Mouse (Mus musculus): ENCODE measurements at regions not wholly inside any gene's neighbourhood (a gene's known extent, or its start where the extent isn't known, plus 50 kb on each side); places are given as distances from the start of the nearest gene placed in this dataset.

DNA sequence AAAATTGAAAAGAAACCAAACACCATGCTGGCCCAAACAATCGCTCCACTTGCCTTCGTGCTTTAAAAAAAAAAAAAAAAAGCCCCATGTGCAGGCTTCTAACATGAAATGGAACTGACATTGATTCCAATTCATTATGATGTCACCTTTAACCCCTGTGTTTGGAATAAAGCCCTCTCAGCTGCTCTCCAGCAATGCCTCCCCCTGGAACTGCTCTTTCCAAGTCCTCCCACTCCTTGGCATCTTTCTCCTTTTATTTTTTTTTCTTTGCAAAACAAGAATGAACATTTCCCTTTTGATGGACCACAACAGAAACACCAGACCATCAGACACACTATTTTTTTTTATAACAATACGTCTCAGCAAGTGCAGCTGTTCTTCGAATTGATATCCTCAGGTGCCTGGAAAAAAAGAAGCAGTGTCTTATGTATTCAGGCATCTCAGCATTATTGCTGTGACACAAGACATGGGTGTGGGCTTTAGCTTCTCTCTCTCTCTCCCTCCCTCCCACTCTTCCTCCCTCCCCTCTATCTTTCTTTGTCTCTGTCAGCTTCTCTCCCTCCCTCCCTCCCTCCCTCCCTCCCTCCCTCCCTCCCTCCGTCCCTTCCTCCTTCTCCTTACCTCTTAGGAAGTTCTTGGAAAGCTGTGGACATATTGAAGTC, 152.3 kb upstream of the Pitrm1 start:
- no peak for DNase-seq (ENCODE audit: low spot score in 2 of 2)

DNA sequence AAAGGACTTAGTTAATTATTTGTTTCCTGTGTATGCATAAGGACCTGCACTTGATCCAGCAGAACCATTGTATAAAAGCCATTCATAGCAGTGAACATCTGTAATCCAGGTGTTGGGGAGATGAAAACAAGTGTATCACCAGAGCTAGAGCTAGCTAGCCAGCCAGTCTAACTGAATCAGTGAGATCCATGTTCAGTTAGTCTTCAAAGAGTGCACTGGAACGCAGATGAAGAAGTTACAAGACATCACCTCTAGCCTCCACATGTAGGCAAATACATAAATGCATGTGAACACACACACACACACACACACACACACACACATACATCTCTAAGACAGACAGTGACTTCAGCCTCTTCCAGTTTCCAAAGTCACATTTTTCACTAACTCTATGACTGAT, 150.3 kb upstream of the Pitrm1 start:
- DNase-seq (ENCODE audit: low spot score in 2 of 2), result no peak

DNA sequence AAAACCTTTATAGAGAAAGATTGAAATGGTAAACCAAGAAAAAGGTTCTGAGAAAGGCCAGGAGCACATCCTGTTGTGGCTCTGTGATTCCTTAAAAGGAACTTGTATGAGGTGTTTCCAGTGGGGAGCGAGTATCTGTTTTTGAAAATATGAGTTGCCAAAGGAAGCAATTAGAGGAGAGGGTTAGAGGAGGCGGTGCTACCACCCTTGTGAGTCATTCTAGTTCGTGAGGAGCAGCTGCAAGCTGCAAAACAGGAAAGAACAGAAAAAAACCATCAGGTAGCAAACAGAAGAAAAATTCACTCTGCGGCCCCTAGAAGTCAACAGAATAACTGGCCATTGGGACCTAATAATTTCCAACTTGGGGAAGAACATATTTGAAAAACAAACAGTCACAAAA, 116.1 kb upstream of the Pitrm1 start:
- no peak for DNase-seq (ENCODE audit: low spot score in 2 of 2)

DNA sequence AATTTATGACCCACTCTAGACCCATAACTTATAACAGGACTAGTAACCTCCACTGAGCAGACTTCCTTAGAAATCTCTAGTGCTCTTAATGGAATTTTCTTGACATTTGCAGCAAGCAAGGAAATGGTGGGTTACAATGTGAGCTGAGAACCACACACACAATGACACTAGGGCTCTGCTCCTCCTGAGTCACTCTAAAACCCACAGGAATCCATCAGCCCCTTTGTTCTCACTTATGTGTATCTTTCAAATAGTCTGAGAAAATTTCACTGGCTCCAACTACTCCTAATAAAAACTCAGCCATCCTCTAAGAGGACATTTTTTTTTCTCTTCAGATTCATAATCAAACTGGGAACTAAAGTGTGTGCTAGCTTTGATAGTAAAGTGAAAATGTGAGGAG, 101.0 kb upstream of the Pitrm1 start:
- no peak for DNase-seq (ENCODE audit: low spot score in 2 of 2)

DNA sequence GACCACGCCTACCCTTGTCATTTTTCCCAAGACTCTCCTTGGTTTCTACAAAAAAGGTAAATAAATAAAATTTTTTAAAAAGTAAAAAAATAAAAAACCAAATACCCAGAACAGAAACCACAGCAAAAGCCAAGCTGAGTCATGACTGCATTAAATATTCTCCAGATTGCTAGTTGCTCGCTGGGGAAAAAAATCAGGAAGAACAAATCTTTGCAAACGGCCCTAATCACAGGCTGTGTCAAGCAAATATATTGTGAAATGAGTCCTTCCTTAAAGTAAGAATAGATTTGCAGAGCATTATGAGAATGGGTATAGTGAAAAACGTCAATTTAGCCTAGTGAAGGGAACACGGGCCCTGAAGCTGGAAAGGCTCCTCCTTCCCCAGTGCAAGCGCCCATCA, 86.6 kb upstream of the Pitrm1 start:
- DNase-seq (ENCODE audit: low spot score in 2 of 2), result peak in 1 of 2 experiments; percentile 28

DNA sequence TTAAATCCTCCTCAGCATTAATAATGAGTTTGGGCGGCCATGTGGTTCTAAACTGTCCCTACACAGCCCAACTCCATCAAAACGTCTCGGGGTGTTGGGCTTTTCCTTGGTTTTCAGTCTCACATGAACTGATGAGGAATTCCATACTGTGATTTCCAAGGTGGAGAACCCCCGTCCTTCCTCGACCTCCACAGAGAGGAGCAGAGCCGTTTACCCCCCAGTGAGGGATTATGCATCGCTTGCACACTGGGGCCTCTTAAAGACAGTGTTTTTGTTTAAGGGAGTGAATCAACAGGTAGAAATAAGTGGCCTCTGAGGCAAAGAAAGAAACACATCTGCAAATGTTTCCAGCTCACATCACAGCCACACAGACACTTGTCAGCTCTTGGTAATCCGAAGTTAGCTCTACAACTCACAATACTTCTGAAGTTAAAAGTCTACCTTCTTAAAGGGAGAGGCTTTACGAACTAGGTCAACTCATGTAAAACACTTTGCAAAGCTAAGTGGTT, 82.0 kb upstream of the Pitrm1 start:
- DNase-seq (ENCODE audit: low spot score in 2 of 2), result no peak

DNA sequence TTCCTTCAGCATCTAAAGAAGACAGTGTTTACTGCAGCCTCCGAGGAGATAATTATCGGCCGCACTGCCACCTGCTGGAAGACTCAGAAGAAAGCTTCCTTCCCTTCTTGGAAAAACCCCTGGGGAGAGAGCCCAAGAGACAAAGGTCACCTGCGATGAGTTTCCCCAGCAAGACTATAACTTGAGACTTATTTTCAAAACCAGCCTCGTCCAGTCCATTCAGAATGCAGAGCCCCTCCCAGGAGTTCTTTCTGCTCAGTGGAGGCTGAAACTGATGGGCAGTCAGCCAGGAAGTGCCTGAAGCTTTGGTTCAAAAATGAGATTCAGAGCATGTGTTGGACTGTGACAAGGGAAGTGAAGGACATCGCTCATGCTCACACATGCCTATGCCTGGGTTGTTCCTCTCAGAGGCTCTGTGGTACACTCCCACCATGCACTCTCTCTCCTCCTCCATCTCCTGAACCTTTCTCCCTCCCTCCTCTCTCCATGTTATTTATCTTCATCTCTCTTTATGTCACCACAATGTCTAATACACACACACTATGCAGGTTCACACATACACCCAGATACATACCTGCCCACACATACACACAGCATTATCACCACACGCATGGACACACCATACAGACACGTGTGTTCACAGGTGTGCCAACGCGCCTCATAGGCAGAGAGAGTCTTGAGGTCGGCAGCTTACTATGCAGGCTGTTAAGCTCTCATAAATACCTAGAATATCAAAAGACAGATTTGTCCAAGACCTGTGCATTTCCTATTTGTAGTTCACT, 78.3 kb upstream of the Pitrm1 start:
- DNase-seq (ENCODE audit: low spot score in 2 of 2), result peak in 1 of 2 experiments; percentile 68

DNA sequence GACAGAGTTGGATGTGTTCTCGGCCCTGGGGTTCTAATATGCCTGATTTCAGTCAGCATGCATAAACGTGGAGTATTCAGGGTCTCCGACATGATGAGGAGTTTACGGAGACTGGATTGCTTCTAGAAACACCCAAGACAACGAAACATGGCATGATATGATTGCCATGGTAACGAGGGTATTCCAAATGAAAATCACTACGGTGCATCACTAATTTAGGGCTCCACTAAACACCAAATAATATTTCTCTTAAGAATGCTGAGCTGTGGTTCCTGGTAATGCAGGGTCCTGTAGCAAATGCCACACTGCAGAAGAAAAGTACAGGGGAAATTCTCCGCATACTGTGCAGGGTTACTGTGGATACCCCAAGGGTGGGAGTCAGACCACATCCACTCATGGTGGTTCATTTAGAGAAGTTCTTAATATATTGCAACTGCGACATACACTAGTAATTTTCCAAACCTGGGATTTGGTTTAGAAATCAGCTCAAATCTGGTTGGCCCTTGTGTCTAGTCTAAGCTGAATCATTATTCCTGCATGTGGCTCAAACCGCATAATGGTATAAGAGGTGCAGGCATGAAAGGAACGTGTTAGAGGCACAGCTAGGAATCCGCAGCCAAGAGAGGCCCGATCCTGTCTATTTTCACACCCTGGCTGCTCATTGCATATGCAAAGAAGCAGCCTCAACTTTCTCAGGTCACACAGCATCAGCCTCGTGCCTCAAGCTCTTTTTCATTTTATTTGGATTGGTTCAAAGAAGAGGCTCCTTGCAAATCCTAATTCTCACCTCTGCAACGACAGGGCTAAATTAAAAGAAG, 77.5 kb upstream of the Pitrm1 start:
- peak in 1 of 2 experiments; percentile 9 for DNase-seq (ENCODE audit: low spot score in 2 of 2)

DNA sequence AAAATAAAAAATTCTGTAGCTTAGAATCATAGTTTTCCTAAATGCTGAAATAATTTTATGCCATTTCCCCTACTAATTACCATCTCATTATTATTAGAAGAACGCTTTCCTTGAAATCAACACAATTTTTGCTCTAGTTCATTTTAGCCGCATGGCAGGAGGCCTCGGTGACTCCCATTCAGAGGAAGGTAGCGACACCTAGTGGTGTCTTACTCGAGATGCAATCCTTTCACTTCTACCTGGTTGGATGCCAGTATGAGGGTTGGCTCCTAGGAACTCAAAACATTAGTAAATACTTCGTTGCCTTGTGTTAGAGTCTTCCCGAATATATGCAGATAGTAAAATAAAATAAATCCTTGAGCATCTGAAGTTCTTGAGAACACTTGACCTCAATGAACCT, 76.3 kb upstream of the Pitrm1 start:
- DNase-seq (ENCODE audit: low spot score in 2 of 2), result peak; percentile 46 to 89

DNA sequence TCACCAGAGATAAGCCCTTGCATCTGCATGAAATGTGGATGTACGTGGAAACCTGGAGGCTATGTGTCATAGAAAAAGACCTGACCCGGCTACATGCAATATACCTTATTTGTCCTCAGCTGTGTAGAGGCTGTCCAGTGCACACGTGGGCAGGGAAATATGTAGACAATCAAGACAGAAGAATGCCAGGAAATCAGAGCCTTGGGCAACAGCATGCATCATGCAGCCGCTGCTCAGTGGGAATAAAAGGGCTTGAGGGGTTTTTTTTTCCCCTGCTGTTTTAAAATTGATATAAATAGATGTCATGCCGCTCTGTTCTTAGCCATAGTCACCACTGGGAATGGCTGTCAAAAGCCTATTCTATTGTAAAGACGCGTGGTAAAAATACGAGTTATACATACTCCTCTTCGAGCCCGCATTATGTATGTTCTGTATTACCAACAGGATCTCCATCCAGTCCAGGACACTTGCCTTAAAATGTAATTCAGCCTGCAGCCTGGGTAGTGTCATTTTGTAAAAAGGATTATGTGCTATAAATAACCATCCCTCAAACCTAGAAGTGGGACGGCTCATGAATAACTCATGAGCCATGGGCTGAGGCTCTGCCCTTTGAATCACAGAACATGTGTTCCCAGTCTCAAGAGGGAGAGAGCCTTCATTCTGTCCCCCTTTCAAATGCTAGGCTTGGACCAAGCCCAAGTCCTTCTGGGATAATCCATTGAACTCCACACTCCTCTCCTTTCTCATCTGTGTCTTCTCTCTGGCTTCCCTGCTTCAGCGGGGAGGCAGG, 74.4 kb upstream of the Pitrm1 start:
- no peak for DNase-seq (ENCODE audit: low spot score in 2 of 2)

DNA sequence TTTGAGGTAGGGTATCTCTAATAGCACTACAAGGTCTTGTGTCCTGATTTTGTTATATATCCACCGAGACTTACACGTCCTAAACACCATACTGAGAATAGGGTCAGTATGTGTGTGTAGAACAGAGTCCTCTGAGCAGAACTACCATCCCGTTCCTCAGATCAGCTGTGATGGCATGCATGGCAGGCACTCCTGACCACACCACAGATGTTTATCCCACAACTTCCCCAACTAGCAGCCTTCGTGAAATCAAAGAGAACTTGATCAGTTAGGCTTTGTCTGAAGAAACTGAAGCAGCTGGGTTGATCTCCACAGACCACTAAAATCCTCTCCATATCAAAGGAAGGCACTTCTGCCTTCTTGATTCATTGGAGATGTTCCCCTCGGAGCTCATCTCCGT, 68.3 kb upstream of the Pitrm1 start:
- no peak for DNase-seq (ENCODE audit: low spot score in 2 of 2)

DNA sequence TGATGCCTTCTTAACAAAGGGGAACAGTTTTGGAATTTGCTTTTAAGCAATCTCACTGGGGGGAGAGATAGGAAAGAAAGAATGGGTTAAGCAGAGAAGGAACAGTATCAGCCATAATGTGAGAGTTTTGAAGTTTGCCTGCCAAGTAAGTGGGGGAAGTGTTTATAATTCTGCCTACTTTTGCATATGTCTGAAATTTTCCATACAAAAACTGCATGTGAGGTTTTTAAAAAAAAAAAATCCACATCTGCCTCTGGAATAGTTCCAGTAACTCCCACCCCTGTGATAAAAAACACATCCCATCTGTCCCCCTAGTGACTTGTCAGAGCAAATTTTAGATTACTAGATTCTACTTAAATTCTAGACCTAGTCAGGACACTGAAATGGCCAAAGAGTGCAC, 63.5 kb upstream of the Pitrm1 start:
- peak in 1 of 2 experiments; percentile 26 for DNase-seq (ENCODE audit: low spot score in 2 of 2)

DNA sequence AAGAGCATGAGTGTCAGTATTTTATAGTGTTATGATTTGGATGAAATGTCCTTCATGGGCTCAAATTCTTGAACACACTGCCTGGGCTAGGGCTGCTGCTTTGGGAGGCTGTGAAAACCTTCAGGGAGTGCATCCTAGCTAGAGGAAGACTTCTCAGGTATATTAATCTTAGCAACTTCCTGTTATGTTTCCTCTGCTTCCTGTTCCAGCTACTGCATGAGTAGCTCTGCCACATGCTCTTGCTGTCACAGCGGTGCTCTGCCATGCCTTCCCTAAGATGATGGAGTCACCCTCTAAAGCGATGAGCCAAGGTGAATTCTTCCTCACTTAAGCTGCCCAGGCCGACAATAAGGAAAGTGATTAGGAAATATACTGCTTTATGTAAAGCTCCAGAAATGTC, 60.1 kb upstream of the Pitrm1 start:
- DNase-seq (ENCODE audit: low spot score in 2 of 2), result no peak

DNA sequence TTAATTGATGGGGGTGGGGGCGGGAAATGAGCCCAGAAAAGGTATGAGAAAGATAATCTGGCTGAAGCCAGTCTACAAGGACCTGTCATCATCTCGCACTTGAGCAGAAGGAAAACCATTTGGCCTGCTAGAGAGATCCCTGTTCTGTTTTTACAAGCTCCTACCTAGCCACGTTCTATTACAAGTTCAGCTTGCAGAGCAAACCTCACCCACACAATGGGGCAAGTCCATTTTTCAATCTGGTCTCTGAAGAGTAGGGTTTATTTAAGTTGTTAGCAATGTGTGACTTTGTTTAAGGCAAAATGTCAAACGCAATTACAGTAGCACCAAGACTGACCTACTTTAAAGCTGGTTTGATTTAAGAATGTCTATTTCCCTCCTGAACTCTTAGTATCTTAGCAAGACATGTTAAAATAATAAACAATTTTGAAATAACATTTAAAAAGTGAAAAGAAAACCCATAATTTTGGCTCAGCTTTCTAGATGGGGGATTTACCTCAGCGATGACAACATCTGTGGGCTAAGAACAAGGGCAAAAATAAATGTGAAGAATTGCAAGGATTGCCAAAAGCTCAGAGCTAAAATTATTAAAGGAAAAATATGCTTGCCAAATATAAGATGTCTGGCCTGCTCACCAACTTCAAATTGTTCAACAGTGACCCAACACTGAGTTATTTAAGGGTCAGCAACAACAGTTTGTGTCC, 54.9 kb upstream of the Pitrm1 start:
- no peak for DNase-seq (ENCODE audit: low spot score in 2 of 2)

Small RNA genes in the stretch of these regions (microRNA-seq; reads per million reads assigned to microRNA genes)
- 0 reads per million in 2 experiments for gene Gm26259

All from layer of hippocampus, adult 18-20 months (tissue).